Mouse (Mus musculus) limb, embryonic 13.5 days (tissue): ENCODE results near the gene Gm20422. TPM values are rescaled to one million over a fixed set of nuclear protein-coding genes. Genes with fewer than 3 reads are reported as not detected.

Source experiments
- ATAC-seq: fragments of 200-750 bp; cut with Nextera tagmentation; 2 replicates; pipeline ENCODE4 v1.8.0; 2017; ENCODE audit warnings: low read depth, moderate number of reproducible peaks, moderate TSS enrichment; ENCODE audit not compliant: low FRiP score
- H3K27ac ChIP-seq: fragments of 300-500 bp; sonication (generic); 2 replicates; pipeline ENCODE4 v1.5.1; 2015; ENCODE audit warnings: inconsistent platforms, mild to moderate bottlenecking, moderate library complexity
- H3K27me3 ChIP-seq: fragments of 300-500 bp; sonication (generic); 2 replicates; pipeline ENCODE4 v1.6.1; 2015; ENCODE audit warnings: mild to moderate bottlenecking, inconsistent platforms
- H3K36me3 ChIP-seq: fragments of 300-500 bp; sonication (generic); 2 replicates; pipeline ENCODE4 v1.6.1; 2015; ENCODE audit warnings: inconsistent platforms, mild to moderate bottlenecking, moderate library complexity
- H3K4me1 ChIP-seq: fragments of 300-500 bp; sonication (generic); 2 replicates; pipeline ENCODE4 v1.6.1; 2015; ENCODE audit warnings: inconsistent platforms
- H3K4me2 ChIP-seq: fragments of 300-500 bp; sonication (generic); replicated peaks from 2 replicates; pipeline ENCODE4 v1.6.1; 2015; ENCODE audit warnings: inconsistent platforms, mild to moderate bottlenecking, moderate library complexity
- H3K4me3 ChIP-seq: fragments of 300-500 bp; sonication (generic); 2 replicates; pipeline ENCODE4 v1.5.1; 2015; ENCODE audit warnings: moderate library complexity, mild to moderate bottlenecking, inconsistent platforms
- H3K9ac ChIP-seq: fragments of 300-500 bp; sonication (generic); 2 replicates; pipeline ENCODE4 v1.6.1; 2015; ENCODE audit warnings: mild to moderate bottlenecking, inconsistent platforms
- H3K9me3 ChIP-seq: fragments of 300-500 bp; sonication (generic); 2 replicates; pipeline ENCODE4 v1.6.1; 2016; ENCODE audit warnings: inconsistent platforms
- WGBS: fragments of 180-500 bp; shearing (Covaris S2); methylation state at CpG from one replicate; pipeline ENCODE4 v1.1.7; 2015; 5-methylcytosine and 5-hydroxymethylcytosine counted together
- polyA plus RNA-seq: library from polyadenylated mRNA; unstranded; fragments of >200 nt; fragmentation: Nextera tagmentation; extraction: Ambion mirVana; gene quantifications from 2 replicates; pipeline ENCODE4 v1.2.1, GENCODE M21; 2015

Gene Gm20422
- polyA plus RNA-seq, 1 experiment from 2014 or later: 0.19 TPM

DNA sequence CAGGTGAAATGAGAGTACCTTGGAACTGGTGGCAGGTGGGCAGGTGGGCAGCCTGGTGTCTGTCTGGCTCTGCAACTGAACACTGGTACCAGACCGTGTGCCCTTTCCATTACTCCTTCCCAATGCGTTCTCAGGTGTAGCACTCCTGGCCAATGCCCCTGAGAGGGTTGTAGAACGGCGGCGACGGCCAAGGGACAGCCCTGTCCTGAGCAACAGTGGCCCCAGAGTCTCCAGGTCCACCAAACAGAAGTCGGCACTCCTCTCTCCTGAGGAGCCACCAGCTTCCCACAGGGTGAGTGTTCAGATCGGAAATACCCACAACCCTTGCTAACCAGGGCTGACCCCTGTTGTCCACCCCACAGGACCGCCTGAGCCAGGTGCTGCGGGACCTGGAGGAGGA, 30.4 kb upstream of the Gm20422 start:
- Histone ChIP-seq H3K36me3 (peaks cover 81% of the 10 kb centered on the region), H3K9ac (no peak overlapping the region), H3K9me3 (no peaks in the 10 kb centered on the region), H3K4me3 (no peak overlapping the region), H3K4me1 (peaks cover 8% of the 10 kb centered on the region), H3K27me3 (no peaks in the 10 kb centered on the region), H3K4me2 (no peak overlapping the region), H3K27ac (no peak overlapping the region)
- 94% methylated on average over 10 of the region's 10 CpGs for WGBS
- no peak for ATAC-seq

DNA sequence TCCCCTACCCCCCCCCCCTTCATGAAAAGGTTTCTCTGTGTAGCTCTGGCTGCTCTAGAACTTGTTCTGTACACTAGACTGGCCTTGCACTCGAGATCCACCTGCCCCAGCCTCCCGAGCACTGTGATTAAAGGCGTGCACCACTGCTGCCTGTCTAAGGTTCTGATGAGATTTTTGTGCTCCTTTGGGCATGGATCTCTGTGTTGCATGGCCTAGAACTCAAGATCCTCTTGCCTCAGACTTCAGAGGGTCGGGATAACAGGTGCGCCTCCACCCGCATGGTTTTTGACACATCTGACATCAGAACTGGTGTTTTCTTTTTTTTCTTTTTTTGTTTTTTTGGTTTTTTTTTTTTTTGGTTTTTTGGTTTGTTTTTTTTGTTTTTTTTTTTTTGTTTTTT, 29.9 kb upstream of the Gm20422 start:
- Histone ChIP-seq H3K4me2 (no peak overlapping the region), H3K36me3 (peaks cover 87% of the 10 kb centered on the region), H3K9ac (no peak overlapping the region), H3K4me3 (no peak overlapping the region), H3K27ac (no peak overlapping the region), H3K4me1 (peaks cover 8% of the 10 kb centered on the region), H3K27me3 (no peaks in the 10 kb centered on the region), H3K9me3 (no peaks in the 10 kb centered on the region)
- WGBS: 92% methylated on average over 6 of the region's 6 CpGs
- no peak for ATAC-seq

DNA sequence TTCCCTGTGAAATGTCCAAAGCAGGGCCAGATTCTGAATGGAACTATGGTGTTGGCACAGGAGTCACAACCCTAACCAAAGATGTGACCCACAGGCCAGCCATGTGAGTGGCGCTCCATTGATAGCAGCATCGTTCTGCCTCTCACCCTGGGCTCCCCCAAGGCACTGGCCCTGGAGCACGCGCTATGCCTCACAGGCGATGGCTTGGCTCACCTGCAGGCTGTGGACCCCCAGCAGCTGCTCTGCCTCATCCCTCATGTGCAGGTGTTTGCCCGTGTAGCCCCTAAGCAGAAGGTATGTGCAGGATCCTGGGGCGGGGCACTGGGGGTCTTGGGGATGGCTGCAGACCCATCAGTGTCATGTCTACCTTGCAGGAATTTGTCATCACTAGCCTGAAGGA, 28.7 kb upstream of the Gm20422 start:
- whole genome bisulfite sequencing: 93% methylated on average over 7 of the region's 7 CpGs
- no peaks in the 10 kb centered on the region for H3K9me3 ChIP-seq
- H3K36me3 ChIP-seq: peaks cover 98% of the 10 kb centered on the region
- no peak for ATAC-seq
- no peak overlapping the region for H3K9ac ChIP-seq
- no peaks in the 10 kb centered on the region; the same call in 1 of the 2 replicates for H3K4me1 ChIP-seq
- H3K27me3 ChIP-seq: no peaks in the 10 kb centered on the region
- no peak overlapping the region for H3K4me2 ChIP-seq
- no peak overlapping the region for H3K27ac ChIP-seq
- no peak overlapping the region for H3K4me3 ChIP-seq

DNA sequence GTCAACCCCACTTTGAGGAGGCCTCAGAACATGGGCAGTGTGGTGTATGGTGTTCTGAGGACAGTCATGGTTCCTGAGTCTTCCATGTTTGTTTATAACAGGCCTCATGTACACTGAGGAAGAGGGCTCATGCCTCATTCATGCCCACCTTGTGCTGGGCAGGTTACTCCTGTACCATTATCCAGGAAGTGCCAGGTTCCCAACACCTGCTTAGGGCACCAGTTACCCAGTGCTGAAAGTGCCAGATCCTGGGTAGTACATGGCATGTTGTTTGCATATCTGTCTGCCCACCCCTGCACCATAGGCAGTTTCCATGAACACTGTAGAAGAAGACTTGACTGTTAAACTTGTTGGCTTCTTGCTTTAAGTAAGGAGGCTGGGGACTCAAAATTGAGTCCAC, 27.5 kb upstream of the Gm20422 start:
- Histone ChIP-seq H3K36me3 (peaks cover 98% of the 10 kb centered on the region), H3K4me3 (no peak overlapping the region)
- no peak for ATAC-seq

DNA sequence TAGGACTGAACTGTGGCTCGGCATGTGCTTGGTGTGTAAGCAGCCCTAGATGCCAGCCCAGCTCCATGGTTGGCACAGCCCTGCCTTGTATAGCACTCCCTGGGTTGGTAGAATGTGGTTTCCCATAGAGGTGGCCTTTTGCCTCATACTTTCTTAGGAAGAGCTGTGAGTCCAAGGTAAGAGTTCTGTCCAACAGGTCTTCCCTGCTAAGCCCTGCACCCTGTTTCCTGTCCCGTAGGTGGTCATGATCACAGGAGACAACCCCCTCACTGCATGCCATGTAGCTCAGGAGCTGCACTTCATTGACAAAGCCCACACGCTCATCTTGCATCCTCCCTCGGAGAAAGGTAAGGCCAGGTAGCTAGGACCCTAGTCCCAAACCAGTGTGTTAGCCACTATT, 27.1 kb upstream of the Gm20422 start:
- Histone ChIP-seq H3K27ac (no peak overlapping the region), H3K4me3 (no peak overlapping the region), H3K4me1 (no peaks in the 10 kb centered on the region), H3K9ac (no peak overlapping the region), H3K36me3 (peaks cover 98% of the 10 kb centered on the region), H3K9me3 (no peaks in the 10 kb centered on the region), H3K27me3 (no peaks in the 10 kb centered on the region), H3K4me2 (no peak overlapping the region)
- 96% methylated on average over 4 of the region's 4 CpGs for WGBS
- ATAC-seq: no peak

More for the DNA sequence above, 27.5 kb upstream of the Gm20422 start:
- H3K9me3 ChIP-seq: no peaks in the 10 kb centered on the region
- no peak overlapping the region for H3K9ac ChIP-seq
- no peak overlapping the region for H3K4me2 ChIP-seq
- no peaks in the 10 kb centered on the region for H3K4me1 ChIP-seq
- no peak overlapping the region for H3K27ac ChIP-seq
- H3K27me3 ChIP-seq: no peaks in the 10 kb centered on the region

DNA sequence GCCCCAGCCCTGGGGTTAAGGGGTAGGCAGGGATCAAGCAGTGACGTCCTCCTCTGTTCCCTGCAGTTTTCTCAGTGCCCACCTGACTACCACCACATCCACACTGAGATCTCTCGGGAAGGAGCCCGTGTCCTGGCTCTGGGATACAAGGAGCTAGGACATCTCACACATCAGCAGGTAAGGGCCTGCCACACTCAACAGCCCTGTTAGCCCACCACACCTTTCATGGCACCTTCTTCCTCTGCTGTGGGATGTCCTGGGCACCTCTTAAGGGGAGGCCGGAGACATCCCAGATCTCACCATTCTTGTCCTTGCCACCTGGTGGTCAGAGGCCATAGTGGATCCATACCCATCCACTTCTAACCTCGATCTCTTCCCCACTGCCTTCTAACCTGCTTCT, 25.3 kb upstream of the Gm20422 start:
- no peak overlapping the region for H3K4me3 ChIP-seq
- H3K4me2 ChIP-seq: no peak overlapping the region
- no peaks in the 10 kb centered on the region for H3K27me3 ChIP-seq
- H3K9ac ChIP-seq: no peak overlapping the region
- no peak overlapping the region for H3K27ac ChIP-seq
- H3K36me3 ChIP-seq: peaks cover 98% of the 10 kb centered on the region
- H3K9me3 ChIP-seq: no peaks in the 10 kb centered on the region
- ATAC-seq: no peak
- 86% methylated on average over 5 of the region's 5 CpGs for WGBS
- no peaks in the 10 kb centered on the region for H3K4me1 ChIP-seq

DNA sequence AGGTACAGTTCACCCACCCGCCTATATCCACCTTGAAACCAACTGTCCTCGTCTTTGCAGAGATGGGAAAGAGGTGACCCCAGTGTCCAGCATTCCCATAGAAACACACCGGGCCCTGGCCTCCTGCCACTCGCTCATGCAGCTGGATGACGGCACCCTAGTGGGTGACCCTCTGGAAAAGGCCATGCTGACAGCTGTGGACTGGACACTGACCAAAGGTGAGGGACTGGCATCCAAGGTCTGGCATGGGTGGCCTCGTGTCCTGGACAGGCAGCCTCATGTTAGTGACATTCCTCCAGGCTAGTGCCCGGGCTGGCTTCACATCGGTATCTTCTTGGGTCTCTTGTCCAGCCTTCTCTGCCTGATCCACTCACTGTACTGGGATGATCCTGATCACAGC, 24.6 kb upstream of the Gm20422 start:
- Histone ChIP-seq H3K9ac (no peak overlapping the region), H3K27me3 (no peaks in the 10 kb centered on the region)

DNA sequence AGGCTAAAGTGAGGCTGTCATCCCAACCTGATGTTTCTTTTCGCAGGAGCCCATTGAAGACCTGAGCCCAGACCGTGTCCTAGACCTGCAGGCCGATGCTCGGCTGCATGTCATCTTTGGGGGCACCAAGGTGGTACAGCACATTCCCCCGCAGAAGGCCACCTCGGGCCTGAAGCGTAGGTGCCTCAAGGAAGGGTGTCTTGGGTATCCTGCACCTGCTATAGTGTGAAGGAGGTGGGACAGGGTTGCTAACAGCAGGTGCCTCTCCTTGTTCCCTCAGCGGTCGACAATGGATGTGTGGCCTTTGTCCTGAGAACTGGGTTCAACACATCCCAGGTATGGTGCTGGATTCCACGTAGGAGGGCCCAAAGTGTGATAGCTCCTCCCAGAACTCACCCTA, 23.0 kb upstream of the Gm20422 start:
- Histone ChIP-seq H3K4me1 (peaks cover 7% of the 10 kb centered on the region), H3K27ac (no peak overlapping the region), H3K4me2 (no peak overlapping the region), H3K9me3 (no peaks in the 10 kb centered on the region), H3K4me3 (no peak overlapping the region), H3K9ac (no peak overlapping the region), H3K36me3 (peaks cover 99% of the 10 kb centered on the region), H3K27me3 (no peaks in the 10 kb centered on the region)
- WGBS: 95% methylated on average over 10 of the region's 10 CpGs
- no peak for ATAC-seq

More for the DNA sequence above, 24.6 kb upstream of the Gm20422 start:
- H3K36me3 ChIP-seq: peaks cover 100% of the 10 kb centered on the region
- no peak overlapping the region for H3K4me2 ChIP-seq
- no peak for ATAC-seq
- H3K4me1 ChIP-seq: no peaks in the 10 kb centered on the region
- H3K27ac ChIP-seq: no peak overlapping the region
- 92% methylated on average over 8 of the region's 8 CpGs for WGBS
- H3K9me3 ChIP-seq: no peaks in the 10 kb centered on the region
- H3K4me3 ChIP-seq: no peak overlapping the region

DNA sequence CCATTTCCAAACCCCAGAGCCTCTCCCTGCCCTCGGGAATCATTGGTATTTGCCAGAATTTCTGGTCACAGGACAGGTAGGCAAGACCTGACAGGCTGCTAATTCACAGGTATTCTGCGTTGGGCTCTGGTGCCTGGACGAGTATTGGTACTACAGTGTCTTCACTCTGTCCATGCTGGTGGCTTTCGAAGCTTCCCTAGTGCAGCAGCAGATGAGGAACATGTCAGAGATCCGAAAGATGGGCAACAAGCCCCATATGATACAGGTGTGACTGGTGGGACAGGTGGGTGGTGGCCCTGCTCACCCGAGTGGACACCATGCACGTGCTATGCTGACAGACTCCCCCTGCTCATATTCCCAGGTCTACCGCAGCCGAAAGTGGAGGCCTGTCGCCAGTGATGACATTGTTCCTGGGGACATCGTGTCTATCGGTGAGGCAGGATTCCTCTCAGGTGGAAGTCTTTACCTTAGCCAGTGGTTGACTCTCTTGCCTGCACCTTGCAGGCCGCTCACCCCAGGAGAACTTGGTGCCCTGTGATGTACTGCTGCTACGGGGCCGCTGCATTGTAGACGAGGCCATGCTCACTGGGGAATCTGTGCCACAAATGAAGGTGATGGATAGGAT, 22.1 kb upstream of the Gm20422 start:
- no peak overlapping the region for H3K9ac ChIP-seq
- H3K4me2 ChIP-seq: no peak overlapping the region
- H3K9me3 ChIP-seq: no peaks in the 10 kb centered on the region
- no peak overlapping the region for H3K27ac ChIP-seq
- peaks cover 15% of the 10 kb centered on the region for H3K4me1 ChIP-seq
- ATAC-seq: no peak
- H3K36me3 ChIP-seq: peaks cover 91% of the 10 kb centered on the region
- H3K4me3 ChIP-seq: no peak overlapping the region
- H3K27me3 ChIP-seq: no peaks in the 10 kb centered on the region
- WGBS: 93% methylated on average over 16 of the region's 16 CpGs

DNA sequence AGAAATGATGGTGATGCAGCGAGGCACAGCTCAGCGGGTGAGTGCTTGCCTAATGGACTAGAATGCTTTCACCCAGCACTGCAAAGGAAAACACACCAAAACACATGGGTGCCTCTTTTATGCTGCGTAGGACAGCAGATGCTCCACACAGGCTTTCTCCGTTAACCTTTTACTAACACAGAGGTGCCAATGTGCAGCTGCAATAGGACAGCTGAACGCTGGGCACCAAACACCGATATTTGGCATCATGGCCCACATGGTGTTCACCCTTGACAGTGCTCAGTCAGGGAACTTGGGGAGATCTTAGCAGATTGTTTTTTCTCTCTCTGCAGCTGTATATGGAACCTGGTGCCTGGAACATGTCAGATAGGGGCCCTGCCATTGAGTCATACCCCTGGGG, 20.2 kb upstream of the Gm20422 start:
- peaks cover 71% of the 10 kb centered on the region for H3K36me3 ChIP-seq
- WGBS: 93% methylated on average over 6 of the region's 6 CpGs

DNA sequence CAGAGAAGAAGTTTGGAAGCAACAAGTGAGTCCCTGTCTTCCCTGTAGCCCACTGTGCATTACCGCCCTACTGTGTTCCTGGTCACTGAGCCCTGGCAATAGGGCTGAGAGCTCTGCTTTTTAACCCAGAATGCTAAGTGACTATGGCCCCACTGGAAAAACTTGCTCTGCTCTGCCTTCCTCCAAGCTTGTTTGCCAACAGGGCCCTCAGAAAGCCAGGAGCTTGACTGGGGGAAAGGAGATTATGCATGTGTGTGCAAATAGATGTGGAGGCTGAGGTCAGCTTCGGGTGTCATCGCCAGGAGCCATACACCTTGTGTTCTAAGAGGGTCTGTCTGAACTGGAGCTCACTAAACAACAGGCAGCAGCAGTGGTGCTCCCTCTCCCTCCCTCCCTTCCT, 19.4 kb upstream of the Gm20422 start:
- ATAC-seq: no peak
- Histone ChIP-seq H3K27ac (no peak overlapping the region), H3K4me3 (no peak overlapping the region), H3K36me3 (peaks cover 63% of the 10 kb centered on the region), H3K4me2 (no peak overlapping the region), H3K27me3 (no peaks in the 10 kb centered on the region), H3K9ac (peak overlapping the region; percentile 4; the same call in 1 of the 2 replicates), H3K4me1 (peaks cover 25% of the 10 kb centered on the region), H3K9me3 (no peaks in the 10 kb centered on the region)
- WGBS: 93% methylated on average over 3 of the region's 3 CpGs

More for the DNA sequence above, 20.2 kb upstream of the Gm20422 start:
- no peaks in the 10 kb centered on the region for H3K9me3 ChIP-seq
- H3K4me3 ChIP-seq: no peak overlapping the region
- H3K27ac ChIP-seq: no peak overlapping the region
- H3K9ac ChIP-seq: no peak overlapping the region
- no peaks in the 10 kb centered on the region for H3K27me3 ChIP-seq
- H3K4me1 ChIP-seq: peaks cover 22% of the 10 kb centered on the region
- H3K4me2 ChIP-seq: no peak overlapping the region
- ATAC-seq: no peak

DNA sequence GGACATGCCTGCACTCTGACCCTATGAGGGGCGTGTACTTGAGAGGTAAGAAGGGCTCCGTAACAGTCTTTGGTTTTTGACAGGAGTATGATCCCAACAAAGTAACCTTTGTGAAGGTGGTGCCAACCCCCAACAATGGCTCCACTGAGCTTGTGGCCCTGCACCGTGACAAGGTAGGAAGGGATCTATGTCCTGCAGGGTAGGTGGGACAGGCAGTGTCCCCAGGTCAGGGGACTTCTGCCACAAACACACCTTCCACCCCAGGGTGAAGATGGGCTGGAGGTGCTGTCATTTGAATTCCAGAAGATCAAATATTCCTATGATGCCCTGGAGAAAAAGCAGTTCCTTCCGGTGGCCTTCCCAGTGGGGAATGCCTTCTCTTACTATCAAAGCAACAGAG, 19.0 kb upstream of the Gm20422 start:
- no peaks in the 10 kb centered on the region for H3K27me3 ChIP-seq
- H3K36me3 ChIP-seq: peaks cover 59% of the 10 kb centered on the region
- no peak for ATAC-seq
- no peaks in the 10 kb centered on the region for H3K9me3 ChIP-seq
- WGBS: 93% methylated on average over 4 of the region's 4 CpGs
- no peak overlapping the region; the same call in 1 of the 2 replicates for H3K9ac ChIP-seq
- H3K4me3 ChIP-seq: no peak overlapping the region
- peaks cover 25% of the 10 kb centered on the region for H3K4me1 ChIP-seq
- no peak overlapping the region for H3K4me2 ChIP-seq
- no peak overlapping the region for H3K27ac ChIP-seq

DNA sequence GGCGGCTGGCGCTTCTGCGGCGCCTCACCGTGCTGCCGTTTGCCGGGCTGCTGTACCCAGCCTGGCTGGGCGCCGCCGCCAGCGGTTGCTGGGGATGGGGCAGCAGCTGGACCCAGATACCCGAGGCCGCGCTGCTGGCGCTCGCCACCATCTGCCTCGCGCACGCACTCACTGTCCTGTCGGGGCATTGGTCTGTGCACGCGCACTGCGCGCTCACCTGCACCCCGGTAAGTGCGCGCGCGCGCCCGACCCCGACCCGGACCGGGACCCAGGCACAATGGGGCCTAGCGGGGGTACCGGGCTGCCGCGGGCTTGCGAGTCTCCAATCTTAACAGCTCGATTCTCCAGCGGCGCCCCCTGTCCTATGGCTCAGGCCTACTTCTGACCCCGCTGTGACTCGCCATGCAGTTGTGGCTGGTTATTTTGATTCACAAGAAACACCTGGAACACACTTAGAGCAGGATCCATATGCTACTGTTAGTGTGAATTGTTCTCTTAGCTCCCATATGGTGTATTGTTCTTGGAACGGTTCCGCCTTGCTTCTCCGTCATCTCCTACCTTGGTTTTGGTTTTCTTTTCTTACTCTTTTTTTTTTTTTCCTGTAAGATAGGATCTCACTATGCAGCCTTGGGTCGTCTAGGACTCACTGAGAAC, 16.9 kb upstream of the Gm20422 start:
- ATAC-seq: peak; percentile 77
- under 1% methylated on average over 48 of the region's 48 CpGs for WGBS
- peak overlapping the region; percentile 92 for H3K27ac ChIP-seq
- no peaks in the 10 kb centered on the region for H3K27me3 ChIP-seq
- peaks cover 25% of the 10 kb centered on the region for H3K4me1 ChIP-seq
- peak overlapping the region; percentile 82 for H3K4me2 ChIP-seq
- peak overlapping the region; percentile 100 for H3K4me3 ChIP-seq
- no peaks in the 10 kb centered on the region for H3K9me3 ChIP-seq
- peak overlapping the region; percentile 98 for H3K9ac ChIP-seq
- peaks cover 38% of the 10 kb centered on the region for H3K36me3 ChIP-seq
